Mouse (Mus musculus) lung, postnatal 0 days (tissue): ENCODE measurements at regions not wholly inside any gene's neighbourhood (a gene's known extent, or its start where the extent isn't known, plus 50 kb on each side); places are given as distances from the start of the nearest gene placed in this dataset.

Experiments
- CTCF ChIP-seq: IDR thresholded peaks from 2 replicates; pipeline ENCODE4 v1.5.1; 2016; ENCODE audit warnings: antibody characterized with exemption, mild to moderate bottlenecking
- EP300 ChIP-seq: IDR thresholded peaks from 2 replicates; pipeline ENCODE4 v1.6.1; 2016; ENCODE audit warnings: antibody characterized with exemption, mild to moderate bottlenecking, control low read depth

DNA sequence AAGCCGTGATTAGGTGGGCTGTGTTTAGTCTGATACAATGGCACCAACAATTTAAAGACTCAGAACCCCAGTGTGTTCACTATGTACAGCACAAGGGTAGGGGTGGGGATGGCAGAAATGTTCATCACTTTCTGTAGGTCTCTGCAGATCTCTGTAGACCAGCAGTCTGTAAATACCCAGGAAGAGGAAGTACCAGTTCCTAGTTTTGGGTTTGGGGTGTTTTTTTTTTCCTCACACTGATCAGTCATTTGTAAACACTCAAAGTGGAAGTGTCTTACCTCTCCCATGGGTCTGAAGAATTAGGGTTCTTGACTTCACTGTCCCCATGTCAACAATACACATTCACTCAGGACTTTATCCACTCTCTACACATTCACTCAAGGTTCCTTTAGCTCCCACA, 75.5 kb upstream of the Acsl1 start:
- TF ChIP-seq CTCF (no peak), EP300 (no peak)
